Mouse (Mus musculus) layer of hippocampus, postnatal 10 days (tissue): ENCODE measurements around the gene Papln. TPM values are rescaled to one million over a fixed set of nuclear protein-coding genes. Genes with fewer than 3 reads are reported as not detected.

ENCODE experiments used
- DNase-seq, 2 experiments: peaks; one replicate each; pipeline ENCODE4 v3.0.0; 2021; ENCODE audit warnings: low spot score in 2 of 2
- total RNA-seq, 2 experiments: library from RNA; stranded (reverse); gene quantifications; 2 replicates each; pipeline ENCODE4 v1.2.3; 2021

Papln gene
- total RNA-seq, 2 experiments from 2014 or later, result 4.8 to 6.5 TPM

DNA sequence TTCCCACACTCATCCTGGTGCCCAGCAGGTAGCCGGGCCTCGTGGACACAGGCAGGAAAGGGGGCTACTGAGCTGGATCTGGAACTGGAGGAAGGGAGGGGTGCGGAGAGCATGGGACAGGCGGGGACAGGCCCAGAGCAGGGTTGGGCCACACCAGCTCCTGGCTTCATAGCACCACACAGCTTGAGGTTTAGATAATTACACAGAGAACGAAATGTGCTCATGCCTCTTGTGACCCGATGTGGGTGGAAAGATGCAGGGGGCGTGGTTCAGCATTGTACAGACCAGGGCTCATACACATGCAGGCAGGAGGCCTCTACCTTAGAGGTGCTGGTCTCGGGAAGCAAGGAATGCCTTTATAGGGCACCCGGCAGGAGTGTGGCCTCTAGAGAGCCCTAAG is 4.4 kb downstream of the Papln start:
- DNase-seq, result no peak

DNA sequence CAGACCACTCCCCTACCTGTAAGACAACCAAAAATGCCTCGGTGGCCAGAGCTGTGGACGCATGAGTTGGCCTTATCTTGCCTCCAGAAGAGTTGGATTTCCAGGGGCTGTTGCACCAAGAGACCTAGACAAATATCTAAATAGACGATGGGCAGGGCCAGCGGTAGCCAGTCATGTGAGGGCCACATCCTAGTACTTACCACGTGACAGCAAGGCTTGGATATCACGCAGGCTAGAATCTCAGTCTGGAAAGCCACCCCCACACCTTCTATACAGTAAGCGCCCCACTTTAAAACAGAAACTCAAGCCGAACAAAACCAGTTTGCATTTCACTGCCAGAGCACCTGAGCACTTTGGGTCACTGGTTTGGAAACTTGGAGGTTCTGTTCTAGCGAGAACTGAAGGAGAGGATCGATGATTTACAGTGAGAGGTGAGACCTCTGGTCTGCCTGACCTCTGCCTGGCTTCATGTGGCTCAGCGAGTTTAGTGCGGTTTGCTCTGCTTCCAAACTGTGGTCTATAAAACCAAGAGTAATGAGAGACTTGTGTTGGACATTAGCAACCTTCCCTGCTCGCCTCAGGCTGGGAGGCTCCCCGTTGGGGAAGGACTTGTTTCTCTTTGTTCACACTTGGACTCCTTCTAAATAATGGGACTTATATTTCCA is 4.9 kb downstream of the Papln start:
- DNase-seq, result no peak

DNA sequence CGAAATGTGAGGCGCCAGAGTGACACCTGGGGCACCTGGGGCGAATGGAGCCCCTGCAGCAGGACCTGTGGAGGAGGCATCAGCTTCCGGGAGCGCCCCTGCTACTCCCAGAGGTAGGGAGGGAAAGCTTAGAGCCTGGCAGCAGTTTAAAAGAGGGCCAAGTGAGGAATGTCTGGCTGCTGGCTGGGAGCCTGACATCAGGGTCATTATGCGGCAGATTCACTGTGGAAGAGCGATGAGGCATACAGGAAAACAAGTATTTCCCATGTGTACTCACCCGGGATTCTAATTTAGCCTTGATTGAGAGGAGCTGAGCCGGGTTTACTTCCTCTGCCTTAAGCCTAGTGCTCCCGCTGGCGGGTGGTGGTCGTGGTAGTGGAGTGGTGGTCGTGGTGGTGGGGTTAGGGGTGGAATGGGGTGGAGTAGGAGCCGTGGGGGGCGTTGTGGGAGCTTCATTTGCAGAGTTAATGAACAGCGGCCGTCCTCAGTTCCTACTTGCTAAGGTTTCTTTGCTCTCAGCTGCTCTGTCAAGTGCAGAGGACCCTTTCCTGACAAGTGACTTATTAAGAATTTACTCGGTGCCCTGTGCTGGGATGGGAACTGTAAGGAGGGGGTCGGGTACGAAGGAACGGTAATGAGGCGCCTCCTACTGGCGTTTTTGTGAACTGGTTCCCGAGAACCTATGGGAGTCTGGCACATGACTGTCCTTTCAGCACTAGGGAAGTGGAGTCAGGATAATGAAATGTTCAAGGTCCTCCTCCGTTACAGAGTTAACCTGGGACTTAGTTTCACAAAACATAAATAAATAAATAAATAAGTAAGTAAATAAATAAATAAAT is 7.2 kb downstream of the Papln start:
- DNase-seq, result peak in 1 of 2 experiments; percentile 58

DNA sequence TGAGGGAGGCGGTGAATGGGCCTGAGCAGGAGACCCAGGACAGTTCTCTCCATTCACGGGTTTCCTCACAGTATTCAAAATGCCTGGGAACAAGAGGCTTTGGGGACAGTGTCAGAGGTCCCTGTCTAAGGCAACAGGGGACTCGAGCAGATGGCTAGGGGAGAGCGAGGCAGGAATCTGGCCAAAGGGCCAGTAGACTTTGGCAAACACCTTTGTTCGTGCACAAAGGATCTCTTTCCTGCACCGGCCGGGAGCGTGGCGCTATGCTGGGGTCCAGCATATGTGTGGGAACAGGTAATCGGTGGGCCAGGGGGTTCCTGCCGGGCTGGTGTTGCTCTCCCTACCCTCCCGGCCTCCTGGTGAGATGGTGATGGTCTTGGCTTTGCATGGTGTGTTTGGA is 12.2 kb downstream of the Papln start:
- DNase-seq, result no peak

DNA sequence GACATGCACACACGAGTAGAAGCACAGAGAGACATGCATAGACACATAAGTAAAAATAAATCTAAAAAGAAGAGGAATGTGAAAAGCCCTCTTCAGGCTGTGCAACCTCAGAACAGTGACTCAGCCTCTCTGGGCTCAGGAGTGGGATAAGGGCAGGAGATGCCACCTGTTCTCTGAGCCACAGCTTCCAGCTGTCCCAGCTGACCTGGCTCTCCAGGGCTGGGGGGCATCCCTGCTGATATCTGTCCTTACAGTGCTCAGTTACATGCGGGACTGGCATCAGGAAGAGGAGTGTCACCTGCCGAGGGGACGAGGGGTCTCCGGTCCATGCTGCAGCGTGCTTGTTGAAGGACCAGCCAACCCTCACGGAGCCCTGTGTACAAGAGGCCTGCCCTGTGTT is 13.3 kb downstream of the Papln start:
- no peak for DNase-seq

DNA sequence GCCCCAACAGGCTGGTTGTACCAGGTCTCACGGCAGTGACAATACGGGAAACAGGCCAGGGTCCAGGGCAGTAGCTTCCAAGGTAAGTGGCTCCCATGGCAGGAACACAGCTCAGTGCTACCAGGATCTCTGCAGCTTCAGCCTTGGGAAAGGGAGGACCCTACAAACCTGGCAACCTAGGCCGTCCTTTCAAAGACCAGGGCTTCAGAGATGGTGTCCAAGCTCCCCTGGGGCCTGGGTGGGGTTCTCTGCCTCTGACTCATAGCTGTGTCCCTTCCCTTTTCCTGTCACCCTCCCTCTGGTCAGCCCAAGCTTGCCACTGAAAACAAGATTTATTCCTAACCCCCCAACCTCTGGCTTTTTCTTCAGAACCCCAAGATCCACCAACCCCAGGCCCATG is 16.7 kb downstream of the Papln start:
- no peak for DNase-seq

DNA sequence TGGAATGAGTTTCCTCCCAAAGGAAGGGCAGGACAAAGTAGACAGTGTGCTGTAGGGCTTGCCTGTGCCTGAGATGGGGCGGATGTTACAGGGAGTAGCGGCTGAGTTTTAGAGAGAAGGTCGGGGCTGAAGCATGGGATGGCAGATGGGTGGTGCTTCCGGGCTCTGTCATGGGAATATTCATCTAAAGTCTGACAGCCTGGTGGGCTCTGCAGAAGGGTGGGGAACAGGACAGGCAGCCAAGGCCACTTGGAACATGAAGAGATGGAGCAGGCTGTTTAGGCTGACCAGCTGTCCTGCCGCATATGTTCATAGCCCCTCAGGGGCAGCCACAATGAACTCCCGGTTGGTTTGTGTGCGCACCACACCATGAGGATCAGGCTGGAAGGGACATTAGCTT is 17.8 kb downstream of the Papln start:
- DNase-seq, result no peak

DNA sequence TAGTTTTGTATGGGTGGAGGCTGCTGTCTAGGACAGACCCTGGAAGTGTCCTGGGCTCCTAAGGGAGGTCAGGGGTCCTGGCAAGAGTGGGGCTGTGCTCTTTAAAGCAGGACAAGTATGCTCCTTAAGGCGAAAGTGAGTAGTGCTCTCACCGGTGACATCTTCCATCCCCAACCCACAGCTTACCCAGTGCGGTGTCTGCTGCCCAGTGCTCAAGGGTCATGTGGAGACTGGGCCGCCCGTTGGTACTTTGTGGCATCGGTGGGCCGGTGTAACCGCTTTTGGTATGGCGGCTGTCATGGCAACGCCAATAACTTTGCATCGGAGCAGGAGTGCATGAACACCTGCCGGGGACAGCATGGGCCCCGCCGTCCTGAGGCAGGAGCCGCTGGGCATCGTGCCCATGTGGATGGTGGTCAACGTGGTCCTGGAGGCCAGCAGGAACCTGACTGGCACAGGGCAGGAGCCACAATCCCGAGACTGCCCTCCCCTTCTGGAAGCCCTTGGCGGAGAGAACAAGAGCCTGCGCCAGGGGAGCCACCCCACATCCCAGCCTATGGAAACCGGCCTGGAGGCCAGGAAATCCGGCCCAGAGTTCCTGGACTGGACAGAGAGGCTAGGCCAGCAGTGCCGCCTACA is 18.3 kb downstream of the Papln start:
- no peak for DNase-seq

DNA sequence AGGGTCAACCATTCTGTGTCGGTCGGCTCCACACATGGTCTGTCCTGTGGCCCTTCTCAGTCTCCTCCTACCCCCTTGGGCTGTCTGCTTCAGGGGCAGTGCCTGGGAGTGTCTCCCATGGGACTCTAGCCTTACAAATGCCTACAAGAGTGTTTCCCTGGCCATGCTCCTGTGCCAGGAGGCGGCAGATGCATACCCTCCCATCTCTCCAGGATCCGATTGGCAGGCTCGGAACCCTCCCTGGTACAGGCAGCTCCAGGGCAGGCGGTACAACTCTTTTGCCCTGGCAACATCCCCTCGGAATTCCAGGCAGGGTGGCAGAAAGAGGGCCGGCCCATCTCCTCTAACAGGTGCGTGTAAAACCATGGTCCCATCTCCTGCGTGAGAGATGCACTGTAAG is 19.2 kb downstream of the Papln start:
- no peak for DNase-seq

DNA sequence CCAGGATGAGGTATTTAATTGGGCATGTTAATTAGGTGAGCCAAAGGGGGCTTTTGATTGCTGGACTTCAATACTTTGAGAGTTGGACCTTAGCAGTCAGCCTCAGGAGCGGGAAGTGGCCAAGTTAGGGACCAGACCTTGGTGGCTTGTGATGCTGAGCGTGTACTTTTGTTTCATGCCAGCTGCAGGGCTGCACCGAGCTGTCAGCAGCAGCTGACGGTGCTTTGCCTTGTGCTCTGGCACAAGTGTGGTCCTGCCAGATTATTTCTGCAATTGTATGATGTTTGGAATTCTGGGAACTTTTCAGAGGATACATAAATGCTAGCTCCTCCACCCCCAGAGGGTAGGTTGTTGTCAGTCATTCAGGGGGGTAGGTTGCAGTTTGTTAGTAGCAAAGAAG is 21.9 kb downstream of the Papln start:
- no peak for DNase-seq

DNA sequence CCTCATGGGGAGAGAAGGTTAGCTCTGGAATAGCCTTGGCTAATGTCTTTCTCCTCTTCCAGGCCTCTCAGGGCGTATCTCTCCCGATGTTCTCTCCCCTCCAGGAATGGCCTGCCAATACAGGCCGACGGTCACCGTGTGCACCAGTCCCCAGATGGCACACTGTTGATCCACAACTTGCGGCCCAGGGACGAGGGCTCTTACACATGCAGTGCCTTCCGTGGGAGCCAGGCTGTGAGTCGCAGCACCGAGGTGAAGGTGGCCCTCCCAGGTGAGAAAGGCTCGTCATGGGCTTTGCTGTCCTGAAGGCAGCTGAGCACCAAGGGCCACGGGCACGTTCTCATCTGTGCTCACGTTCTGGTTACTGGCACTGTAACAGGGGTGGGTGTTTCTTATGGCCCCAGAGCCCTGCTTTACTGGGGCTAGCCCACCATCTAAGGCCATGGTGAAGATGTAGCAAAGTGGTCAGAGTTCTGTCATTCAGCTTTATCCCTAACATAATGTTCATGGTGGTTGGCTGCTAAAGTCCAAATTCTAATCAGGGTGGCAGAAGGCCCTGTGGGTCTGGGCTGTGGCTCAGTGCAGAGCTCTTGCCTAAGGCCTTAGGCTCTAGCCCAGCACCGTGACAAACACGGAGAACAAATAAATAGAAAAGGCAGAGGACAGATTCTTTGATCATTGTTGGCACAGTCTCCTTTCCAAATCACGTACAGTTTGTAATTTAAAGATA is 25.8 kb downstream of the Papln start:
- DNase-seq, result no peak

DNA sequence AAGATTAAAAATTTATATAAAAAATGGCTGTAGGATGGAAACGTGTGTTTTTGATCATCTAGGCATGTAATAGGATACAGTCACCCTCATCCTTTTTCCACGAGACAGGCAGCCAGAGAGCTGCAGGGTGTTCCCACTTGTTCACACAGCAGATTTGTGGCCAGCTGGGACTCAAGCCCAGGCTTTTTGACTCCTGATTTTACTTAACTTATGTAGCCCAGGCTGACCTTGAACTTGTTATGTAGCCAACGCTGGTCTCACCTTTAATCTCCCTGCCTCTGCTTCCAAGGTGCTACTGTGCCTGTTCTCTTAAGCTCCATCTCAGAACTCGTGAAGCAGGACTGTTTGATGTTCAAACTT is 26.3 kb downstream of the Papln start:
- no peak for DNase-seq

DNA sequence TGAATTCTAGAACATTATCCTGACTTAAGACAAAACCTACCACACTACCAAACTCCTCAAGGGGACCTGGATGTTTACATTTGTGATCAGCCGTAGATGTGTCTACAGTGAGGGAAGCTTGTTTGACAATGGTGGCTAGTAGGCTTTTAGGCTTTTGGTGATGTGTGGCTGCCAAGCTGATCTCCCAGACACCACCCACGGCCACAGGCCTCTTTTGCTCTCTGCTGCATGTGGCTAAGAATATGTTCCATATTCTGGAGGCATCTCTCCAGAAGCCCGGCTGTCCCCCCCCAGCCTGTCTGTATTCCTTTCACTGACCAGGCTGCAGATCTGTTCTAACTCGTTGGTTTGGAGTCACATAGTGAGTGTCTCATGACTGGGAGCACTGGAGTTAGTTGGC is 27.3 kb downstream of the Papln start:
- DNase-seq, result no peak

DNA sequence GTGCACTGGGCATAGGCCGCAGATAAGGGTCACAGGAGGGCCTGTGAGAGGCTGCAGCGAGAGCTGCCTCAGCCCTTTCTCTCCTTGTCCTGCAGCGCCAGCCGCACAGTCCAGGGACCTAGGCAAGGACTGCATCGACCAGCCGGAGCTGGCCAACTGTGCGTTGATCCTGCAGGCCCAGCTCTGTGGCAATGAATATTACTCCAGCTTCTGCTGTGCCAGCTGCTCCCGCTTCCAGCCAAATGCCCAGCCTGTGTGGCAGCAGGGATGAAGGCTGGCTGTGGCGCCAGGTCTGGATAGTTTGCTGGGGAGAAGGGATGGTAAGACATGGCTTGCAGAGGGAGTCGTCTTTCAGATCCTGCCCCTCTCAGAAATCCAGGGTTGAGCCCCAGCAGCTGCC is 28.3 kb downstream of the Papln start:
- peak; percentile 61 to 73 for DNase-seq

DNA sequence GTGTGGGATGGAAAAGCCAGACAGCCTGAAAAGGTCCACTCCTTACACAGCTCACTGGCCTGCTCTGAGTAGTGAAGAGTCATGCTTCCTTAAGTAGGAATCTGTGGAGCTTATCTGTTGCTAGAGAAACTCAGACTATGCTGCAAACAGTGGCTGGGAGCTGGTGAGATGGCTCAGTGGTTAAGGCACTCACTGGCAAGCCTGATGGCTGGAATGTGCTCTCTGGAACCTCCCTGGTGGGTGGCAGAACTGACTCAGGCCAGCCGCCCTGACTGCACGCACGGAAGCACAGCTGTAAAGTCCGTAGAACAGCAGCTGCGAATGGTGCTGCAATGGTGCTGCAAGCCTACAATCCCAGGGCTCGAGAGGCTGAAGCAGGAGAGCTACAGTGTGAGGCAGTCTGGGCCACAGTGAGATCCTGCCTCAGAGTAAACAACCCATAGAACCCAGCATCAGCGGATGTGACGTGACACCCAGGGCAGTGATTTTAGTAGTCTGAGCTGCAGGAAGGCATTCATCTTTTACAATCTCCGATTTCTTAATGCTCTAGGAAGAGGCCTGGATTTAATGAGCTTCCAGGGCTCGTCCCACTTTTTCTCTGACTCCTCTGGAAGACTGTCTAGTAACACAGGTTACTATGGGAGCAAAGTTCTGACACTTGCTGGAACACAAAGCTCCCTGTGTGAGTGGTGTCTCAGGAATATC is 29.4 kb downstream of the Papln start:
- no peak for DNase-seq

DNA sequence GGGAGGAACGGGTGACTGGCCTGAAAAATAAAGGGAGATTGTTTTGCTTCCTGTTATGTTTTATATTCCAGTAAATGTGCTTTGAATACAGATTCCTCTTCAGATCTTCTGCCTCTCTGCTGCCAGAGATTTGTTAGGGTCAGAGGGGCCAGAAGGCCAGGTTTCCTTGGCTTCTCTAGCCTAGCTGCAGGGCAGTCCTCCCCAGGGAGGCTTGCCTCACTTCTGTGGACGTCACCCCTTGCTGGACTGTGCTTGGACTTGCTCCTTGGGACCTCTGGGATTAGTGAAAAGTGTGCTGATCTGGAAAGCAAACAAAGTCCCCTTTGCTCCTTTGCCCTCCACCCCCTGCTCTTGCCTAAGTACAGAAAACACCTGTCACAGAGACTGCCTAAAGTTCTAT is 31.6 kb downstream of the Papln start:
- DNase-seq, result no peak

DNA sequence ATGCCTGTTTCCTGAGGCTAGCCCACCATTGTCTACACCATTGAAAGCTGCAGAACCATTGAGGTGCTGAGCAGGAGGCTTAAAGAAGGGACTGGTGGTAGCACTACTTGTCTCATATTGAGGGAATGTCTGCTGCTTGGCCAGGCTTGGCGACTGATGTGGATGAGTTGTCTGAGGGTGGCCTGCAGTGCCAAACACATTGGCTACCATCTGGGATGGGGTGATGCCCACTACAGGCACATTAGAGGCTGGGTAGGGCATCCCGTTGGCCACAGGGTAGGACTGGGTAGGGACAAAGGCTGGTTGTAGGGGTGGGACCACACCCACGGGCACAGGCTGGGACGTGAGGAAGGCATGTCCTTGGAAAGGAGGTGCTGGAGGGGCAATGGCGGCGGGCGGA is 32.2 kb downstream of the Papln start:
- DNase-seq, result no peak

DNA sequence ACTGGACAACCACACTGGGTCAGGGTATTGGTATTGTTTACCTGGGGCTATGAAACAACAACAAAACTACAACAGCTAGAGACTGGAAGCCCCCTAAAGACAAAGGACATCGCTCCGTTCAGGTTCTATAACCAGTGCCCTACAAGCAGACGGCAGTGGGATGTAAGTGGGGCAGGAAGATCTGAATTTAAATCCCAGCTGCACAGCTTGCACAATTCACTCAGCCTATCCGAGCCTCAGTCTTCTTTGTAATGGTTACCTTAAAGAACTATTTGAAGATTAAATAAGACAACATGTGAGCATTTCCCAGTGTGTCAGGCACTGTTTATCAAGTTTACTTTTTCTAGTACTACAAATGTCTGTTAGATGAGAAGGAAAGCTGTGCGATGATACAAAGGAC is 34.9 kb downstream of the Papln start:
- no peak for DNase-seq

DNA sequence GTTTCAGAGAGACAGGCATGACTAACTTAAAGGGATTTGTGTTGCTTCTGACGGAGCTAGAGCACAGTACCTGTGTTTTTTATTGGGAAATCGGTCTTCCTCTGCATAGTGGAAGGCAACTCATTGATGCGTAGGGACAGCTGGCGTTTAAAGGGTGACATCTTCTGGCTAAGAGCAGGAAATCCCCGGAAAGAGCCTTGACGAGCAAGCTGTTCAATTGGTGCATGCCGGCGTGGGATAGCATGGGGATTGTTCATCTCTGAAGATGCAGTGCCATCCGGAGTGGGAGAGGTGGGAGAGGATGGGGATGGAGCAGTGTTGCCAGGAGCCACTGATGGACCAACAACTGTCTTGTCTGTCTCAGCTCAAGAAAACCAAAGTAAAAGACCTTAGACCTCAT is 37.5 kb downstream of the Papln start:
- DNase-seq, result no peak

DNA sequence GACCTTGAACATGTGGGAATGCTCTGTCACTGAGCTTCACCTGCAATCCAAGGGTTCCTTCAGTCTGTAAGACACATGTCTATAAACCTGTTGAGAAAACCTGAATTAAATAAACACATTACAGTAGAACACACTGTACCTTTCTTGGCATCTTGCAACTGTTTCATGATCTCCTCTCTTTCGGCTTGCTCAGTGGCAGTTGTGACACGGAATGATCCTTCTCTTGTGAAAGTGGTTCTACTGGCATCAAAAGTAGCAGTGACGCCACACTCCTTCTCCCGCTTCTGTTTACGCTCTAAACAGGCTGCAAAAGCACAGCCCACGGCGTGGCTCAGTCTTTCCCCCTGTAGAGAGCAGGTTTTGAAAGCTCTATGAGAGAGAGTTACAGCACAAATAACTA is 40.2 kb downstream of the Papln start:
- no peak for DNase-seq

DNA sequence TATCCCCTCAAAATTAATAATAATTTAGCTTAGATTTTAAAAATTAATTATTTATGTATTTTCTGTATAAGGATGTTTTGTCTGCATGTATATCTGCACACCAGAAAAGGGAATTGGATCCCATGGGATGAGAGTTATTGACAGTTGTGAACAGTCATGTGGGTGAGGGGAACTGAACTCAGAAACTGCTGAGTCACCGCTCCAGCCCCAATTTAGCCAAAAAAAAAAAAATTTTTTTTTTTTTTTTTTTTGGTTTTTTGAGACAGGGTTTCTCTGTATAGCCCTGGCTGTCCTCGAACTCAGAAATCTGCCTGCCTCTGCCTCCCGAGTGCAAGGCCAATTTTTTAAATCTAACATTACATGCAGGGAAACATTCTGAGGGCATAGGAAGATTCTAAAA is 48.5 kb downstream of the Papln start:
- DNase-seq, result no peak
